Mouse (Mus musculus): ENCODE measurements at regions not wholly inside any gene's neighbourhood (a gene's known extent, or its start where the extent isn't known, plus 50 kb on each side); places are given as distances from the start of the nearest gene placed in this dataset.

- peak; percentile 63; the same call in 1 of the 2 replicates for ATAC-seq (ENCODE audit: insufficient number of reproducible peaks, low FRiP score, low TSS enrichment, low read depth)
- no peak overlapping the region for H3K27ac ChIP-seq
Observed at GRCm38 (mm10) chr9:34395839-34396804, 89.6 kb upstream of the Kirrel3 start.

GRCm38 (mm10) chr9:34411699-34412098, 74.0 kb upstream of the Kirrel3 start:
- no peak for ATAC-seq (ENCODE audit: insufficient number of reproducible peaks, low FRiP score, low TSS enrichment, low read depth)
- Histone ChIP-seq H3K9me3 (no peaks in the 10 kb centered on the region), H3K36me3 (no peaks in the 10 kb centered on the region), H3K4me3 (no peak overlapping the region), H3K27ac (no peak overlapping the region), H3K4me1 (no peaks in the 10 kb centered on the region), H3K9ac (no peak overlapping the region), H3K27me3 (no peaks in the 10 kb centered on the region), H3K4me2 (no peak overlapping the region)
- 69% methylated on average over 4 of the region's 4 CpGs for WGBS

More at GRCm38 (mm10) chr9:34395839-34396804, 89.6 kb upstream of the Kirrel3 start:
- 22% methylated on average over 6 of the region's 6 CpGs for WGBS
- H3K9ac ChIP-seq = no peak overlapping the region
- H3K9me3 ChIP-seq = no peaks in the 10 kb centered on the region
- no peaks in the 10 kb centered on the region for H3K27me3 ChIP-seq
- H3K4me1 ChIP-seq = peaks cover 9% of the 10 kb centered on the region
- no peaks in the 10 kb centered on the region for H3K36me3 ChIP-seq
- no peak overlapping the region for H3K4me2 ChIP-seq
- H3K4me3 ChIP-seq = no peak overlapping the region

- H3K4me2 ChIP-seq = no peak overlapping the region
- H3K4me3 ChIP-seq = no peak overlapping the region
- WGBS = 51% methylated on average over 8 of the region's 8 CpGs
- H3K36me3 ChIP-seq = no peaks in the 10 kb centered on the region
- H3K27me3 ChIP-seq = no peaks in the 10 kb centered on the region
- H3K9ac ChIP-seq = no peak overlapping the region
- H3K4me1 ChIP-seq = no peaks in the 10 kb centered on the region
- ATAC-seq (ENCODE audit: insufficient number of reproducible peaks, low FRiP score, low TSS enrichment, low read depth) = no peak
- H3K9me3 ChIP-seq = no peaks in the 10 kb centered on the region
- H3K27ac ChIP-seq = no peak overlapping the region
Observed at GRCm38 (mm10) chr9:34416153-34416552, 69.5 kb upstream of the Kirrel3 start.

- H3K4me3 ChIP-seq = no peak overlapping the region
- H3K36me3 ChIP-seq = no peaks in the 10 kb centered on the region
- WGBS = 88% methylated on average over 8 of the region's 8 CpGs
- H3K4me2 ChIP-seq = no peak overlapping the region
- no peaks in the 10 kb centered on the region for H3K9me3 ChIP-seq
- no peaks in the 10 kb centered on the region for H3K4me1 ChIP-seq
- H3K27ac ChIP-seq = no peak overlapping the region
- H3K9ac ChIP-seq = no peak overlapping the region
- no peaks in the 10 kb centered on the region for H3K27me3 ChIP-seq
- no peak for ATAC-seq (ENCODE audit: insufficient number of reproducible peaks, low FRiP score, low TSS enrichment, low read depth)
Observed at GRCm38 (mm10) chr9:34418100-34418499, 67.6 kb upstream of the Kirrel3 start.

- no peak overlapping the region for H3K4me3 ChIP-seq
- no peak overlapping the region for H3K4me2 ChIP-seq
- no peak overlapping the region for H3K9ac ChIP-seq
- H3K9me3 ChIP-seq = no peaks in the 10 kb centered on the region
- no peaks in the 10 kb centered on the region for H3K27me3 ChIP-seq
- H3K36me3 ChIP-seq = no peaks in the 10 kb centered on the region
- no peak for ATAC-seq (ENCODE audit: insufficient number of reproducible peaks, low FRiP score, low TSS enrichment, low read depth)
- H3K27ac ChIP-seq = no peak overlapping the region
- H3K4me1 ChIP-seq = no peaks in the 10 kb centered on the region
Observed at GRCm38 (mm10) chr9:34421956-34422355, 63.7 kb upstream of the Kirrel3 start.

GRCm38 (mm10) chr9:34423062-34423461, 62.6 kb upstream of the Kirrel3 start:
- ATAC-seq (ENCODE audit: insufficient number of reproducible peaks, low FRiP score, low TSS enrichment, low read depth) = no peak
- 28% methylated on average over 7 of the region's 7 CpGs for WGBS
- no peak overlapping the region for H3K4me2 ChIP-seq

GRCm38 (mm10) chr9:34426589-34426988, 59.1 kb upstream of the Kirrel3 start:
- Histone ChIP-seq H3K36me3 (no peaks in the 10 kb centered on the region), H3K27me3 (no peaks in the 10 kb centered on the region), H3K27ac (no peak overlapping the region), H3K9me3 (no peaks in the 10 kb centered on the region), H3K4me1 (no peaks in the 10 kb centered on the region), H3K4me3 (no peak overlapping the region), H3K4me2 (no peak overlapping the region), H3K9ac (no peak overlapping the region)
- no peak for ATAC-seq (ENCODE audit: insufficient number of reproducible peaks, low FRiP score, low TSS enrichment, low read depth)
- 74% methylated on average over 4 of the region's 4 CpGs for WGBS

More at GRCm38 (mm10) chr9:34423062-34423461, 62.6 kb upstream of the Kirrel3 start:
- Histone ChIP-seq H3K36me3 (no peaks in the 10 kb centered on the region), H3K4me1 (no peaks in the 10 kb centered on the region), H3K4me3 (no peak overlapping the region), H3K27me3 (no peaks in the 10 kb centered on the region), H3K9me3 (no peaks in the 10 kb centered on the region), H3K27ac (no peak overlapping the region), H3K9ac (no peak overlapping the region)

- 43% methylated on average over 8 of the region's 8 CpGs for WGBS
- H3K9ac ChIP-seq = no peak overlapping the region
- H3K4me2 ChIP-seq = no peak overlapping the region
- H3K36me3 ChIP-seq = no peaks in the 10 kb centered on the region
- no peaks in the 10 kb centered on the region for H3K27me3 ChIP-seq
- H3K27ac ChIP-seq = no peak overlapping the region
- ATAC-seq (ENCODE audit: insufficient number of reproducible peaks, low FRiP score, low TSS enrichment, low read depth) = no peak
- no peaks in the 10 kb centered on the region for H3K9me3 ChIP-seq
- H3K4me3 ChIP-seq = no peak overlapping the region
- no peaks in the 10 kb centered on the region for H3K4me1 ChIP-seq
Observed at GRCm38 (mm10) chr9:34427711-34428110, 58.0 kb upstream of the Kirrel3 start.
